9 mouse cellular contexts compared by ENCODE assay signal in the genomic region with DNA sequence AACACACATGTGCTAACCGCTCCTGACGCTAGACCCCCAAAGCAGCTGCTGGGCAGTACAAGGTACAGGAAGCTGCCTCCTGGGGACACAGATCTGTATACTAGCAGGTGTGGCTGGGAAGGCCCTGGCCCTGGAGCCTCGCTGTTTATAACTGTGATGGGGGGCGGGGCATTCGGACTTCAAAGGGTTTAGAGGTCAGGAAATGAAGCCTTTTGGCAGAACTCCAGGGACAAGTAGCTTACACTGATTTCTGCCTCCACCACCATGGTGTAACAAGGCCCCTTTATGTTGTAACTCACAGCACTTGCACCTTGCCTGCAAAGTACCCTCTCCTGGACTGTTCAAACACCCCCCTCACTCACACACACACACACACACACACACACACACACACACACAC.
A peak's percentile ranks its signal among the peaks of the same experiment; 100 is the strongest.
DNase-seq lines count a peak whose midpoint lies in the region; ATAC-seq and TF ChIP-seq lines count a peak whose summit lies in the region.
"Had no signal": no experiment of that assay in that cellular context is flagged by ENCODE, and none has a peak within 500 bp of the region (broad histone marks: within the 10 kb centered on the region; RNA-seq: fewer than 3 reads in every experiment).

No protein-coding gene starts in this region.

- no peak for ATAC-seq in forebrain, embryonic 14.5 days
- ATAC-seq in forebrain, postnatal 0 days, result no peak
- peak; percentile 58; the same call in 1 of the 2 replicates for ATAC-seq in heart, embryonic 13.5 days (ENCODE audit: extremely low read depth, insufficient number of reproducible peaks, low FRiP score, low TSS enrichment)

- no peak overlapping the region for H3K27ac ChIP-seq in forebrain, embryonic 14.5 days (ENCODE audit: low read depth, low read length)
- no peak overlapping the region for H3K27ac ChIP-seq in forebrain, postnatal 0 days (ENCODE audit: low read depth, low read length)
- peak overlapping the region; percentile 86 for H3K27ac ChIP-seq in heart, embryonic 13.5 days (replicated peaks)

- TF ChIP-seq CTCF in forebrain, postnatal 0 days (IDR thresholded peaks at IDR 0.05; ENCODE audit: low read depth), result no peak

- no peaks in the 10 kb centered on the region for H3K4me1 ChIP-seq in forebrain, embryonic 14.5 days (ENCODE audit: control insufficient read depth, insufficient read depth, low read length)
- H3K4me1 ChIP-seq in forebrain, postnatal 0 days (ENCODE audit: insufficient read depth), result no peaks in the 10 kb centered on the region
- peaks cover 49% of the 10 kb centered on the region for H3K4me1 ChIP-seq in heart, embryonic 13.5 days

- WGBS in forebrain, embryonic 14.5 days, result 40% methylated on average over 5 of the region's 5 CpGs
- 35% methylated on average over 5 of the region's 5 CpGs for WGBS in forebrain, postnatal 0 days
- WGBS in heart, embryonic 13.5 days, result 15% methylated on average over 5 of the region's 5 CpGs

- H3K9me3 ChIP-seq in forebrain, embryonic 14.5 days (replicated peaks; ENCODE audit: control insufficient read depth, low read length), result no peaks in the 10 kb centered on the region
- H3K9me3 ChIP-seq in forebrain, postnatal 0 days (ENCODE audit: low read length), result no peaks in the 10 kb centered on the region
- H3K9me3 ChIP-seq in heart, embryonic 13.5 days, result no peaks in the 10 kb centered on the region
- H3K9me3 ChIP-seq: embryonic facial prominence, embryonic 13.5 days had no signal

- H3K36me3 ChIP-seq in forebrain, embryonic 14.5 days (ENCODE audit: control insufficient read depth, insufficient read depth, low read length), result no peaks in the 10 kb centered on the region
- no peaks in the 10 kb centered on the region for H3K36me3 ChIP-seq in forebrain, postnatal 0 days (ENCODE audit: insufficient read depth)
- H3K36me3 ChIP-seq in heart, embryonic 13.5 days, result no peaks in the 10 kb centered on the region
- H3K36me3 ChIP-seq: embryonic facial prominence, embryonic 13.5 days had no signal

- no peak overlapping the region for H3K4me2 ChIP-seq in forebrain, embryonic 14.5 days (ENCODE audit: low read length)
- no peak overlapping the region for H3K4me2 ChIP-seq in forebrain, postnatal 0 days (ENCODE audit: low read depth)
- H3K4me2 ChIP-seq in heart, embryonic 13.5 days, result no peak overlapping the region
- H3K4me2 ChIP-seq: embryonic facial prominence, embryonic 13.5 days had no signal

- peak; percentile 22 for DNase-seq in forebrain, embryonic 14.5 days (ENCODE audit: low spot score)
- no peak for DNase-seq in forebrain, postnatal 0 days
- peak; percentile 89 for DNase-seq in adrenal gland, postnatal 14 days
- DNase-seq in kidney, postnatal 25 days, result peak; percentile 82 to 85
- DNase-seq in lung, postnatal 36 days, result peak; percentile 94
- DNase-seq in cerebellum, postnatal 25 days, result no peak
- no peak for DNase-seq in left cerebral cortex, postnatal 25 days (ENCODE audit: low spot score in 2 of 2)

- H3K27me3 ChIP-seq in forebrain, embryonic 14.5 days (replicated peaks; ENCODE audit: control insufficient read depth, insufficient read depth, low read length), result no peaks in the 10 kb centered on the region
- H3K27me3 ChIP-seq in forebrain, postnatal 0 days (ENCODE audit: insufficient read depth, low read length), result no peaks in the 10 kb centered on the region
- no peaks in the 10 kb centered on the region for H3K27me3 ChIP-seq in heart, embryonic 13.5 days (replicated peaks)
- H3K27me3 ChIP-seq: embryonic facial prominence, embryonic 13.5 days had no signal

- no peak overlapping the region for H3K4me3 ChIP-seq in forebrain, embryonic 14.5 days (ENCODE audit: low read depth, low read length)
- H3K4me3 ChIP-seq in forebrain, postnatal 0 days (ENCODE audit: low read depth, low read length), result no peak overlapping the region
- H3K4me3 ChIP-seq in heart, embryonic 13.5 days, result no peak overlapping the region
- H3K4me3 ChIP-seq: embryonic facial prominence, embryonic 13.5 days had no signal

- intact Hi-C loops in left cerebral cortex, postnatal 25 days (cut with DNase I), result no loop called here

- no peak overlapping the region for H3K9ac ChIP-seq in forebrain, embryonic 14.5 days (ENCODE audit: low read length)
- H3K9ac ChIP-seq in forebrain, postnatal 0 days, result no peak overlapping the region
- peak overlapping the region; percentile 56 for H3K9ac ChIP-seq in heart, embryonic 13.5 days
- H3K9ac ChIP-seq: embryonic facial prominence, embryonic 13.5 days had no signal

Comparison
In these comparisons a context has a peak if more than half of its experiments do, and no peak if none do; other contexts are left out.
1. DNase-seq: peak in forebrain, embryonic 14.5 days (single experiment), adrenal gland, postnatal 14 days (single experiment), kidney, postnatal 25 days (2 of 2) and lung, postnatal 36 days (single experiment); none in forebrain, postnatal 0 days (single experiment), cerebellum, postnatal 25 days (0 of 2) and left cerebral cortex, postnatal 25 days (0 of 2).